Mouse (Mus musculus) limb, embryonic 11.5 days (tissue): ENCODE measurements around the gene Slbp. TPM values are rescaled to one million over a fixed set of nuclear protein-coding genes. Genes with fewer than 3 reads are reported as not detected.

Experiments
- polyA plus RNA-seq: library from polyadenylated mRNA; unstranded; fragments of >200 nt; fragmentation: Nextera tagmentation; extraction: Ambion mirVana; gene quantifications from 2 replicates; pipeline ENCODE4 v1.2.1, GENCODE M21; 2014

Slbp gene
- polyA plus RNA-seq, 1 experiment from 2014 or later: 336 TPM

Other genes with a start within 250 kb of the Slbp start
- gene Nkx1-1, start 218.6 kb downstream of the Slbp start, polyA plus RNA-seq: not detected in 2 replicates
- gene Fam53a, start 22.9 kb downstream of the Slbp start, polyA plus RNA-seq: 74.5 and 74.8 TPM in 2 replicates
- 0.21 and 0.45 TPM in 2 replicates for gene Gm9903, start 22.6 kb downstream of the Slbp start, polyA plus RNA-seq
- gene Tacc3, start 5.6 kb upstream of the Slbp start, polyA plus RNA-seq: 316 and 328 TPM in 2 replicates
- gene Tmem129, start 5.8 kb upstream of the Slbp start, polyA plus RNA-seq: 41.7 and 43.4 TPM in 2 replicates
- 11.6 TPM in 2 replicates for gene Fgfr3, start 69.1 kb upstream of the Slbp start, polyA plus RNA-seq
- 54.4 and 56.4 TPM in 2 replicates for gene Letm1, start 130.2 kb upstream of the Slbp start, polyA plus RNA-seq
- gene Nsd2, start 168.2 kb upstream of the Slbp start, polyA plus RNA-seq: 78.7 and 81.0 TPM in 2 replicates